Mouse (Mus musculus): ENCODE results near the gene Axin2. TPM values are rescaled to one million over a fixed set of nuclear protein-coding genes. Genes with fewer than 3 reads are reported as not detected.

The Axin2 gene
- total RNA-seq, 2 experiments from 2014 or later = 8.3 to 8.5 TPM

DNA sequence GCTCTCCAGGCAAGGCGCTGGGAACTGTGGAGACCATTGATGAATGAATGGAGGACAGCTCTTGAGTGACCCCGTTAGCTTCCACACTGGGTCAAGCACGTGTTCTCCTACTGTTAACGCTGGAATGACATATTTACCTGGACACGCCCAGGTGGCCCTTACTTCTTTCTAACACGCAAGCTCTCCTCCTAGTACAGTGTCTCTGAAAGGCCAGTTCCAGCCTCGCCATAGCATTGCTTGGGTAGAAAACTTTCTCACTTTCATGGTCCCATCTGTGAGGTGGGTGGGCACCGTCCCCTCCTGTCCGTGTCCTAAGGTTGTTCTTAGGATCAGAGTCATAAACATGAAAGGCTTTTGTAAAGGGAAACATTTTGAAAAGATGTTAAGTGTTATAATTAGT, 5.7 kb downstream of the Axin2 start:
- DNase-seq = no peak
- intact Hi-C loops (cut with DNase I; ENCODE audit: low total_unique reads) = loop anchor here (5.0 to 10.0 kb wide), 3 partner anchors 106 to 471 kb away; no protein-coding TSS in a partner anchor

DNA sequence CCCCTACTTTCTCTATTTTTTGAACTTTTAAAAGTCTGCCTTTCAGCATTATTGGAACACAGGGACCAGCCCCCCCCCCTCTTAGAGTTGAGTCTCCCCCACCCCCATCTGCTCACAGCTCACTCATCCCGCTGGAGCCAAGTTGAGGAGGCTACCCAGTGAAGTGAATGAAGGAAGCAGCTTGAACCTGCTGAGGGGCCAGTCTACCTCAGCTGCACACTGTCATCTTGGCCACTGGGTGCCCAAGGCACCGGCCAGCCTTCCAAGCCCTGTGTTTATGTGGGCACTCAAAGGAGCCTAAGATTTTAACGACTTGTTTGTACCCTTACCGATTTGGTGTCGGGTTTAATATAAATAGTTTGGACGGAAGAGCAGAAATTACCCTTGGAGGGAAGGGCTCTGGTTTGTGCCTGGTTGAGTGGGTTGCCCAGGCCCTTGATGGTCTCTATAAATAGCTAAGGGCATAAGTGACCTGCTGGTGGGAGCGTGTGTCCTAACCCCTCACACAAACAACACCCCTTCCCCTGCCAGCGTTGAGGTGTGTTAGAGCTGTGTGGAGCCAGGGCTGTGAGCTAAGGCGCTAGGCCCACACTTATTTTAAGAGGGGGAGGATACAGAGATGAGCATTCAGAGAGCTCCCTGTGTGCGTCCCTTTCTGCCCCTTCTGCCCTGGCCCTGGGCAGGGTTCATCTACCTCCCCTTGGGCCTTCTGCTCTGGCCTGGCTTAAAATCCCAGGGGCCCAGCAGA, 6.4 kb downstream of the Axin2 start:
- intact Hi-C loops (cut with DNase I; ENCODE audit: low total_unique reads) = loop anchor here (5.0 to 10.0 kb wide), 3 partner anchors 106 to 472 kb away; no protein-coding TSS in a partner anchor

GRCm38 (mm10) chr11:108927093-108927444, 6.9 kb downstream of the Axin2 start:
- no peak for DNase-seq
- intact Hi-C loops (cut with DNase I; ENCODE audit: low total_unique reads) = loop anchor here (5.0 to 10.0 kb wide), 3 partner anchors 105 to 472 kb away; no protein-coding TSS in a partner anchor

More for the DNA sequence above, 6.4 kb downstream of the Axin2 start:
- no peak for DNase-seq

GRCm38 (mm10) chr11:108928096-108928495, 7.9 kb downstream of the Axin2 start:
- no peak for DNase-seq
- intact Hi-C loops (cut with DNase I; ENCODE audit: low total_unique reads) = loop anchor here (5.0 to 10.0 kb wide), 3 partner anchors 104 to 473 kb away; no protein-coding TSS in a partner anchor

- intact Hi-C loops (cut with DNase I; ENCODE audit: low total_unique reads) = loop anchor here (5.0 to 10.0 kb wide), 3 partner anchors 104 to 474 kb away; no protein-coding TSS in a partner anchor
- no peak for DNase-seq
Observed at GRCm38 (mm10) chr11:108928752-108929151, 8.6 kb downstream of the Axin2 start.

- DNase-seq = no peak
- intact Hi-C loops (cut with DNase I; ENCODE audit: low total_unique reads) = loop anchor here (5.0 to 10.0 kb wide), 3 partner anchors 103 to 474 kb away; no protein-coding TSS in a partner anchor
Observed at GRCm38 (mm10) chr11:108929176-108929575, 9.0 kb downstream of the Axin2 start.

- no peak for DNase-seq
- intact Hi-C loops (cut with DNase I; ENCODE audit: low total_unique reads) = loop anchor here (5.0 to 10.0 kb wide), 3 partner anchors 103 to 475 kb away; no protein-coding TSS in a partner anchor
Observed at GRCm38 (mm10) chr11:108929700-108930099, 9.6 kb downstream of the Axin2 start.

DNA sequence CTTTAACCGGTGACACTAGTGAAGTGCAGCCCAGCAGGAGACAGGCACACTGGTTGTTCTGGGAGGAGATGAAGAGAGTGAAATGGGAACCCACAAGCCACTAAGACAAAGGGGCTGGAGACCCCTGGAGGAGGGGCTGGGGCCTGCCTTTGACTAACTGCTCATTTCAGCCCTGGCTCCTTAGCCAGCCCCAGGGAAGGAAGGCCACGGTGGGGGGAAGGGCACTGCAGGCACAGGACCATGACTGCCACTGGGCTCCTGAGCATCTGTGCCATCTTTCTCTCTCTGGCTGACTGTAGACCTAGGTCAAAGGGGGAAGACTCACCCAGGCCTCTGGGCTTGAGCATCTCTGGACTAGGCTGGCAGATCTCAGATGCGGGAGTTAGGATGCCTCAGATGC, 10.5 kb downstream of the Axin2 start:
- intact Hi-C loops (cut with DNase I; ENCODE audit: low total_unique reads) = no loop called here
- DNase-seq = no peak

DNA sequence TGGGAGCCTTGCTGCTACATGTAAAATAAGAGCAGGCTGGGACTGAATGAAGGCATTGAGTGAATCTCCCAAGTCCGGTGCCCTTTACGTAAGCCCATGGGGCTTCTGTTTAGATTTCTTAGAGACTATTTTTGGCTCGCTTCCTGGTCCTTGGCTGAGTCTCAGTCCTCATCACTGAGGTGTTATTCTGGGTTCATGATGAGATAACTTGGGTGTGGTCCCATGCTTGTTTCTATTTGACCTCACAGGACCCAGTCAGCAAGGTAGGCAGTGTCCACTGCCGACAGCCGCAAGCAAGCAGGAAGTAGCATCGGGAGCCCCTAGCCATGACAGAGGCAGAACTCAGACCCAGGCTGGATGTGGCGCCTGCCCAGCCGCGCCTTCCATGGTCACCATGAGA, 13.7 kb downstream of the Axin2 start:
- intact Hi-C loops (cut with DNase I; ENCODE audit: low total_unique reads) = no loop called here

GRCm38 (mm10) chr11:108935128-108935868, 15.1 kb downstream of the Axin2 start:
- intact Hi-C loops (cut with DNase I; ENCODE audit: low total_unique reads) = no loop called here
- no peak for DNase-seq

More for the DNA sequence above, 13.7 kb downstream of the Axin2 start:
- DNase-seq = peak; percentile 33

- DNase-seq = peak; percentile 42
- intact Hi-C loops (cut with DNase I; ENCODE audit: low total_unique reads) = no loop called here
Observed at GRCm38 (mm10) chr11:108936016-108936792, 16.1 kb downstream of the Axin2 start.

- intact Hi-C loops (cut with DNase I; ENCODE audit: low total_unique reads) = no loop called here
- DNase-seq = no peak
Observed at GRCm38 (mm10) chr11:108940655-108941412, 20.7 kb downstream of the Axin2 start.

DNA sequence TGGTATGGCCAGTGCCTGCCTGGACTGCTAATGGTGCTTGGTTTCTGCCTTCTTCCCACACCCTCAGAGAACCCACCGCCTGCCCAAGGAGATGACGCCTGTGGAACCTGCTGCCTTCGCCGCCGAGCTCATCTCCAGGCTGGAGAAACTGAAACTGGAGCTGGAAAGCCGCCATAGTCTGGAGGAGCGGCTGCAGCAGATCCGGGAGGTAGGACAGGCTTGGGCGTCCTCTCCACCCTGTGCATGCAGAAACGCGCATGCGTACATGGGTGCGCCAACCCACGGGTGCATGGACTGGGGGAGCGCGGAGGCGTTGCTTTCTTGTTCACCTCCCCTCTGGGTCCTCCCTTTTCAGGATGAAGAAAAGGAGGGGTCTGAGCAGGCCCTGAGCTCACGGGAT, 21.7 kb downstream of the Axin2 start:
- intact Hi-C loops (cut with DNase I; ENCODE audit: low total_unique reads) = no loop called here
- DNase-seq = no peak

GRCm38 (mm10) chr11:108943741-108944140, 23.6 kb downstream of the Axin2 start:
- DNase-seq = no peak
- intact Hi-C loops (cut with DNase I; ENCODE audit: low total_unique reads) = no loop called here

- intact Hi-C loops (cut with DNase I; ENCODE audit: low total_unique reads) = no loop called here
Observed at GRCm38 (mm10) chr11:108945666-108946065, 25.5 kb downstream of the Axin2 start.

DNA sequence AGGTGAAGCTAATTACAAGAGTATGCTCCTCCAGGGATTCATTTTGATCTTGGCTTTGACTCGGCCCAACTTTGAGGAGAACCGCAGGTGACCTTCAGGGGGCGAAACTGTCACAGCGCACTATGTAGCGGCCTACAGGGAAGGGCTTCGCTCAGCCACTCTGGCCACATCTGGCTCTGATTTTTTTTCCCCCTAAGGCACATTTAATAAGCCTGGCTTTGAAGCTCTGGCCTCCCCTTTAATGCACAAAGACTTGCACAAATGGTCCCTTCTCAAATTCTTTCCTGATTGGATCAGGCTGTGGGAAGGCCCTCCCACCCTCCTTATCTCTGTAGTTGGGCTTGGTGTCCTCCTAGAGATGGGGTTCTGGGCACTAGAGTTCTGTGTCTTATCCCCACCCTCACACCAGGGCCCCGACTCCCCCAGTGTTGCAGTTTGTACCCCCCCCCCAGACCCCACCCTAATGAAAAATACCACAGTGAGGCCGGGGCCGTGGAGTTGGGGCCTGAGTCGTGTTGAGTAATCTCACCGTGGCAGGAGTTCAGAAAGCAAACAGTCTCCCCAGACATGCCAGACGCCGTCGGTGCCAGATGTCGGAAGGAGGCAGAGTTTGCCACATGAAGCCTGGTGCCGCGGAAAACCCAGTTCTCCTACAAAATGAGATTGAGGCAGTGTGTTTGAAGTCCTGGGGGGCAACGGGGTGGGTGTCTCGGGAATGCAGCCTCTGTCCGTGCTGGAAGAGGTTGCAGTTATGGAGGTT, 27.5 kb downstream of the Axin2 start:
- peak; percentile 42 for DNase-seq
- intact Hi-C loops (cut with DNase I; ENCODE audit: low total_unique reads) = no loop called here

More at GRCm38 (mm10) chr11:108945666-108946065, 25.5 kb downstream of the Axin2 start:
- DNase-seq = no peak

DNA sequence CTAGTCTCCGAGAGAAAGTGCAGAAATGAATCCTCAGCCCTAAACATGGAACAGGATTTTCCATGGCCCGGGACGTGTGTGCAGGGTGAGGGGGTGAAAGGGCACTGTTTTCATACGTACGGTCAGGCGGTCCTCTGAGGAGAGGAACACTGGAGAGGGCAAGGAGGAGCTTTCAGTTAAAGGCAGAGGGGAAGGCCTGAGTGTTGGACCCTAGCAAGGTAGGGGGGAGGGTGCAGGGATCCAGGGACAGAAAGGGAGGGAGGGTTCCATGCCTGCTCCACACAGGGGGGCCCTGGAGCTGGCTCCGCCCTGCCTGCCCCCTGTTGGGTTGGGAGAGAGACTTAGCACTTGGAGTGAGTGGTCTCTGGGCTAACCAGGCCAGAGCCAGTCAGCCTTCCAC, 28.4 kb downstream of the Axin2 start:
- intact Hi-C loops (cut with DNase I; ENCODE audit: low total_unique reads) = no loop called here

DNA sequence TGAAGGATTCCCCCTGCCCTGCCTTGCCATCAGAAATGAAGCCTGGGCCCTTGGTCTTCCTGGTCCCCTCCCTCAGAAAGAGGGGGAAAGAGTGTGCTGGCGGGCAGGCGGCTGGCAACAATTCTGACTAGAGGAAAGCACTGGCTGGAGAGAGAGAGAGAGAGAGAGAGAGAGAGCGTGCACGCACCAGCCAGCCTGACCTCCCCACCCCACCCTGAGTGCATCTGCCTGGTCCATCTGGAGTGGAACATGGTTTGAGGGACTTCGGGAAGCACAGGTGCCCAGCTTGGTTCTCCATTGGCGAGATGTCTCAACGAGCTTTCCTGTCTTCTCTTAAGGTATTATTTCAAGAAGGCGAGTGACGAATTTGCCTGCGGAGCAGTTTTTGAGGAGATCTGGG, 28.8 kb downstream of the Axin2 start:
- no peak for DNase-seq
- intact Hi-C loops (cut with DNase I; ENCODE audit: low total_unique reads) = no loop called here

More for the DNA sequence above, 28.4 kb downstream of the Axin2 start:
- no peak for DNase-seq

All from gastrocnemius, postnatal 14 days (tissue).